Mouse (Mus musculus) MEL (cell line): ENCODE measurements around the gene Dok7. TPM values are rescaled to one million over a fixed set of nuclear protein-coding genes. Genes with fewer than 3 reads are reported as not detected.

Experiments
- DNase-seq: peaks from one replicate; pipeline ENCODE4 v3.0.0; 2011; ENCODE audit warnings: low read depth, low spot score
- H3K27ac ChIP-seq: 2 replicates; pipeline ENCODE4 v1.5.1; 2012; ENCODE audit warnings: low read depth, mild to moderate bottlenecking, control low read depth, low read length, moderate library complexity; ENCODE audit not compliant: control insufficient read depth
- H3K27me3 ChIP-seq, 2 experiments: fragments of 150-350 bp in 1 of 2; sonication (generic) in 1 of 2; 2 replicates each; pipeline ENCODE4 v1.6.1; 2012; ENCODE audit warnings: low read length in 2 of 2, mild to moderate bottlenecking in 2 of 2, improper control_type of control experiment in 1 of 2, moderate library complexity in 1 of 2; ENCODE audit not compliant: insufficient read depth in 2 of 2, control insufficient read depth in 1 of 2
- H3K36me3 ChIP-seq, 2 experiments: 2 replicates each; pipeline ENCODE4 v1.6.1; 2012 to 2014; ENCODE audit warnings: low read length in 2 of 2, improper control_type of control experiment in 1 of 2, inconsistent platforms in 1 of 2, mild to moderate bottlenecking in 1 of 2; ENCODE audit not compliant: insufficient read depth in 2 of 2, control insufficient read depth in 1 of 2
- H3K4me1 ChIP-seq, 2 experiments: fragments of 150-350 bp in 1 of 2; sonication (generic) in 1 of 2; 2 replicates each; pipeline ENCODE4 v1.6.1; 2012; ENCODE audit warnings: low read length in 2 of 2, improper control_type of control experiment in 1 of 2, mild to moderate bottlenecking in 1 of 2; ENCODE audit not compliant: insufficient read depth in 2 of 2, control insufficient read depth in 1 of 2
- H3K4me3 ChIP-seq, 2 experiments: fragments of 150-350 bp in 1 of 2; sonication (generic) in 1 of 2; 2 replicates each; pipeline ENCODE4 v1.5.1; 2012; ENCODE audit warnings: low read depth in 2 of 2, low read length in 2 of 2, mild to moderate bottlenecking in 2 of 2, moderate library complexity in 2 of 2, control low read depth in 1 of 2, improper control_type of control experiment in 1 of 2; ENCODE audit not compliant: control insufficient read depth in 1 of 2, insufficient read depth in 1 of 2
- H3K79me2 ChIP-seq: 2 replicates; pipeline ENCODE4 v1.6.1; 2012; ENCODE audit warnings: mild to moderate bottlenecking, low read length, moderate library complexity; ENCODE audit not compliant: control insufficient read depth, poor library complexity, insufficient read depth
- H3K9ac ChIP-seq: 2 replicates; pipeline ENCODE4 v1.6.1; 2012; ENCODE audit warnings: low read depth, mild to moderate bottlenecking, control low read depth, low read length, moderate library complexity; ENCODE audit not compliant: control insufficient read depth, poor library complexity, severe bottlenecking
- H3K9me3 ChIP-seq: fragments of 150-350 bp; sonication (generic); replicated peaks from 2 replicates; pipeline ENCODE4 v1.6.1; 2012; ENCODE audit warnings: mild to moderate bottlenecking, low read length, improper control_type of control experiment, moderate library complexity; ENCODE audit not compliant: insufficient read depth
- CHD1 ChIP-seq: IDR thresholded peaks from 2 replicates; pipeline ENCODE4 v1.6.1; 2012; ENCODE audit warnings: low read depth, mild to moderate bottlenecking, inconsistent platforms, low read length, improper control_type of control experiment
- ELF1 ChIP-seq: IDR thresholded peaks from 2 replicates; pipeline ENCODE4 v1.6.1; 2014; ENCODE audit warnings: low read depth, mild to moderate bottlenecking, inconsistent platforms, low read length, improper control_type of control experiment, moderate library complexity
- ETS1 ChIP-seq: IDR thresholded peaks from 2 replicates; pipeline ENCODE4 v1.6.1; 2012; ENCODE audit warnings: low read depth, mild to moderate bottlenecking, inconsistent platforms, low read length, improper control_type of control experiment, moderate library complexity
- GABPA ChIP-seq: IDR thresholded peaks from 2 replicates; pipeline ENCODE4 v1.6.1; 2012; ENCODE audit warnings: low read depth, mild to moderate bottlenecking, inconsistent platforms, low read length, improper control_type of control experiment, moderate library complexity
- JUND ChIP-seq: IDR thresholded peaks from 2 replicates; pipeline ENCODE4 v1.6.1; 2011; ENCODE audit warnings: low read depth, mild to moderate bottlenecking, improper control_type of control experiment, low read length
- KAT2A ChIP-seq: conservative IDR thresholded peaks from 2 replicates; pipeline ENCODE4 v1.6.1; 2012; ENCODE audit warnings: low read depth, low read length, improper control_type of control experiment, inconsistent platforms
- MAFK ChIP-seq: IDR thresholded peaks from 2 replicates; pipeline ENCODE4 v1.6.1; 2011; ENCODE audit warnings: low read depth, mild to moderate bottlenecking, low read length, improper control_type of control experiment, borderline replicate concordance
- MAZ ChIP-seq: IDR thresholded peaks from 2 replicates; pipeline ENCODE4 v1.6.1; 2012; ENCODE audit warnings: low read depth, mild to moderate bottlenecking, inconsistent platforms, low read length, improper control_type of control experiment
- MXI1 ChIP-seq: IDR thresholded peaks from 2 replicates; pipeline ENCODE4 v1.6.1; 2011; ENCODE audit warnings: mild to moderate bottlenecking, low read depth, low read length, improper control_type of control experiment
- NRF1 ChIP-seq: IDR thresholded peaks from 2 replicates; pipeline ENCODE4 v1.6.1; 2014; ENCODE audit warnings: low read depth, mild to moderate bottlenecking, inconsistent platforms, low read length, improper control_type of control experiment, moderate library complexity; ENCODE audit not compliant: poor library complexity, insufficient read depth, severe bottlenecking
- POLR2A ChIP-seq, 2 experiments: IDR thresholded peaks; 2 replicates each; pipeline ENCODE4 v1.6.1; 2011 to 2012; ENCODE audit warnings: low read length in 2 of 2, mild to moderate bottlenecking in 2 of 2, control low read depth in 1 of 2, improper control_type of control experiment in 1 of 2, low read depth in 1 of 2, moderate library complexity in 1 of 2; ENCODE audit not compliant: control insufficient read depth in 1 of 2, insufficient read depth in 1 of 2, poor library complexity in 1 of 2
- POLR2AphosphoS2 ChIP-seq: IDR thresholded peaks from 2 replicates; pipeline ENCODE4 v1.6.1; 2011; ENCODE audit warnings: low read length, improper control_type of control experiment
- RAD21 ChIP-seq: IDR thresholded peaks from 2 replicates; pipeline ENCODE4 v1.6.1; 2011; ENCODE audit warnings: mild to moderate bottlenecking, low read depth, low read length, improper control_type of control experiment
- SMC3 ChIP-seq: IDR thresholded peaks from 2 replicates; pipeline ENCODE4 v1.6.1; 2011; ENCODE audit warnings: low read depth, low read length, improper control_type of control experiment
- TAL1 ChIP-seq: IDR thresholded peaks from 2 replicates; pipeline ENCODE4 v1.6.1; 2012; ENCODE audit warnings: mild to moderate bottlenecking, inconsistent platforms, low read length, moderate library complexity, mixed read lengths
- TCF12 ChIP-seq: IDR thresholded peaks from 2 replicates; pipeline ENCODE4 v1.6.1; 2014; ENCODE audit warnings: low read depth, mild to moderate bottlenecking, inconsistent platforms, low read length, improper control_type of control experiment, moderate library complexity
- UBTF ChIP-seq: IDR thresholded peaks from 2 replicates; pipeline ENCODE4 v1.6.1; 2012; ENCODE audit warnings: low read depth, mild to moderate bottlenecking, inconsistent platforms, low read length, improper control_type of control experiment, moderate library complexity, borderline replicate concordance; ENCODE audit not compliant: insufficient read depth
- ZKSCAN1 ChIP-seq: IDR thresholded peaks from 2 replicates; pipeline ENCODE4 v1.6.1; 2012; ENCODE audit warnings: low read depth, mild to moderate bottlenecking, inconsistent platforms, low read length, improper control_type of control experiment, moderate library complexity
- ZNF384 ChIP-seq: IDR thresholded peaks from 2 replicates; pipeline ENCODE4 v1.6.1; 2012; ENCODE audit warnings: low read depth, mild to moderate bottlenecking, inconsistent platforms, low read length, improper control_type of control experiment
- polyA plus RNA-seq, 2 experiments: library from polyadenylated mRNA; stranded (reverse) in 1 of 2; unstranded in 1 of 2; fragments of >175 nt in 1 of 2; fragments of >200 nt in 1 of 2; gene quantifications; 2 replicates each; pipeline versions ENCODE4 v1.2.1 to v1.2.4; 2012; ENCODE audit warnings: low replicate concordance in 2 of 2, low read depth in 1 of 2; ENCODE audit not compliant: insufficient read length in 2 of 2, insufficient read depth in 1 of 2, missing spikeins in 1 of 2
- total RNA-seq: library from RNA; depleted of rRNA; stranded (reverse); fragments of 300-350 nt; gene quantifications from 2 replicates; pipeline ENCODE4 v1.2.3, GENCODE M21; 2012

The Dok7 gene
- total and polyA plus RNA-seq, 3 experiments = 0.08 to 0.21 TPM; not detected in 1

DNA sequence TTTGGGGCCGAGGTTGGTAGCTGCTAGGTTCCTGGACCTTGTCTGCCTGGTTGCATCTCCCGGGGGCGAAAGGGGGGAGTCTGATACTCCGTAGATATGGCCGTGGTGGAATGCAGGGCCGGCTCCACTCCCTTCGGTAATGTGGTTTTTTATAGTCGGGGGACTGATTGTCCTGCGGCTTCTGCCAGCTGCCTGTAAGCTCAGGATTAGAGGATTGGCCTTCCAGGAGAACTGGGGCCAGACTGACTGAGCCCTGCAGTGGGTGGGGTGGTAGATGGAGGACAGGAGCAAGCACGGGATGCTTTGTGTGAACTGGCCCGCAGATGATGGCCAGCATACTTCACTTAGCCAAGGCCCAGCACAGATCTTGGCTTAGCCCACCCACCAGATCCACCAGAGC lies 16.7 kb downstream of the Dok7 start:
- Histone ChIP-seq H3K79me2 (no peaks in the 10 kb centered on the region), H3K9ac (no peak overlapping the region), H3K4me1 (no peaks in the 10 kb centered on the region), H3K27me3 (peaks cover 0 to 1% of the 10 kb centered on the region in 2 experiments; a peak in 2 of 4 replicates), H3K4me3 (no peak overlapping the region), H3K9me3 (no peaks in the 10 kb centered on the region), H3K27ac (no peak overlapping the region), H3K36me3 (no peaks in the 10 kb centered on the region)
- no peak for DNase-seq
- TF ChIP-seq NRF1 = no peak
- no peak for TF ChIP-seq ZNF384
- TF ChIP-seq MAZ = no peak
- no peak for TF ChIP-seq ETS1
- TF ChIP-seq GABPA = no peak
- TF ChIP-seq RAD21 = no peak
- TF ChIP-seq JUND = no peak
- no peak for TF ChIP-seq POLR2AphosphoS2
- TF ChIP-seq MXI1 = no peak
- no peak for TF ChIP-seq UBTF

DNA sequence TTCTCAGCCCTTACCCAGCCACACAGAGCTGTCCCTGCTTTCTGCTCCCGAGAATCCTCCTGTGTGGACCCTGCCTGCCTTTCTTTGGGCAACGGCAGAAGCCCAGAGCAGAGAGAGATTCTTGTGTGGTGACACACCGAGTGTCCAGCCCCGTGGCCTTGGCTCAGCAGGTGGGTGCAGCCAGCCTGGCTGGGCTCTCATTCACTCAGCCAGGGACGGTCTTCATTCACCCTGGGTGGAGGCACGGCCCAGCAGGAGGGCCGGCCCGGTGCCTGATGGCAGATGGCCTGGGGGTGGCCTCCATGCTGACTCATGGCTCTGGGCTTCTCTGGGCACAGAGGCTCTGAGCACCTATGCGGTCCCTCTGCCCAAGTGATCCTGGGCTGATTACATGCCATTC lies 17.4 kb downstream of the Dok7 start:
- Histone ChIP-seq H3K27ac (no peak overlapping the region), H3K27me3 (peaks cover 0 to 1% of the 10 kb centered on the region in 2 experiments; a peak in 2 of 4 replicates), H3K9ac (no peak overlapping the region), H3K36me3 (no peaks in the 10 kb centered on the region), H3K4me3 (no peak overlapping the region), H3K4me1 (no peaks in the 10 kb centered on the region), H3K9me3 (no peaks in the 10 kb centered on the region), H3K79me2 (no peaks in the 10 kb centered on the region)
- TF ChIP-seq KAT2A = no peak
- no peak for TF ChIP-seq MAZ
- TF ChIP-seq MAFK = no peak
- TF ChIP-seq ETS1 = no peak
- TF ChIP-seq TCF12 = no peak
- TF ChIP-seq SMC3 = no peak
- TF ChIP-seq CHD1 = no peak
- TF ChIP-seq POLR2A (IDR thresholded peaks at IDR 0.05; ENCODE audit: control insufficient read depth in 1 of 2, insufficient read depth in 1 of 2, low read depth in 1 of 2, low read length in 2 of 2, poor library complexity in 1 of 2) = no peak
- no peak for DNase-seq

DNA sequence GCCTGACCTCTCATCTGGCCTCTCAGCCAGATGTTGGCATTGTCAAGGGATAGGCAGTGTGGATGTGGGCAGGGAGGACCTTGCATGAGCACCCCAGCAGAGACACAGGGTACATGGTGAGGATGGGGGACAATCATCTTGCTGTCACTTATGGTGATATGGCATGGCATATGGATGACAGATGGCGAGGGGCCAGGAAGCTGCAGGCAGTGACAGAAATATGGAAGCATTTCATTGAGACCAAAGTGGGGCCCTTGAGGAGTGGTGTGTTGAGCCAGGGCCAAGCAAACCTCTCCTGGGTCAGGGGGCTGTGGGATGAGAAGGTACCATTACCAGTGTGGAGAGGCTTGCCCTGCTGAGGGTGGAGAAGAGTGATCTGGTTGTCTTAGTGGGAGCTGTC lies 19.8 kb downstream of the Dok7 start:
- H3K36me3 ChIP-seq = no peaks in the 10 kb centered on the region
- H3K27me3 ChIP-seq = no peaks in the 10 kb centered on the region; a peak in 1 of 4 replicates
- H3K9me3 ChIP-seq = no peaks in the 10 kb centered on the region
- H3K9ac ChIP-seq = no peak overlapping the region
- no peak for DNase-seq
- no peak for TF ChIP-seq ELF1
- TF ChIP-seq MXI1 = no peak
- TF ChIP-seq POLR2A (IDR thresholded peaks at IDR 0.05; ENCODE audit: control insufficient read depth in 1 of 2, insufficient read depth in 1 of 2, low read depth in 1 of 2, low read length in 2 of 2, poor library complexity in 1 of 2) = no peak
- no peak for TF ChIP-seq UBTF
- TF ChIP-seq MAZ = no peak
- no peak for TF ChIP-seq TAL1
- TF ChIP-seq JUND = no peak
- no peak for TF ChIP-seq ZKSCAN1
- TF ChIP-seq CHD1 = no peak
- no peak overlapping the region for H3K27ac ChIP-seq
- no peak overlapping the region for H3K4me3 ChIP-seq
- H3K79me2 ChIP-seq = no peaks in the 10 kb centered on the region
- no peaks in the 10 kb centered on the region for H3K4me1 ChIP-seq
